In genomic region chr13:82258491-82258935, GRCm38 (mm10) we compare ENCODE assay signal across 16 mouse cellular contexts.
DNase-seq lines count a peak whose midpoint lies in the region; ATAC-seq and TF ChIP-seq lines count a peak whose summit lies in the region.
"Had no signal": no experiment of that assay in that cellular context is flagged by ENCODE, and none has a peak within 500 bp of the region (broad histone marks: within the 10 kb centered on the region; RNA-seq: fewer than 3 reads in every experiment).

No protein-coding gene starts in this region.

- no peak overlapping the region for H3K4me2 ChIP-seq in forebrain, embryonic 11.5 days (ENCODE audit: low read depth, low read length, severe bottlenecking)
- H3K4me2 ChIP-seq: embryonic facial prominence, embryonic 13.5 days; limb, embryonic 12.5 days; lung, embryonic 15.5 days; midbrain, embryonic 12.5 days; stomach, embryonic 15.5 days had no signal

- no peak for TF ChIP-seq POLR2A in embryonic fibroblast, embryonic 13.5 days (IDR thresholded peaks at IDR 0.05; ENCODE audit: low read depth, low read length)

- intact Hi-C loops in heart, postnatal 36 days (cut with DNase I) = no loop called here

- TF ChIP-seq CTCF in embryonic fibroblast, embryonic 13.5 days (IDR thresholded peaks at IDR 0.05; ENCODE audit: borderline replicate concordance, insufficient read depth, low read length) = no peak

- H3K27me3 ChIP-seq in forebrain, embryonic 11.5 days (ENCODE audit: control insufficient read depth, insufficient read depth, low read length) = no peaks in the 10 kb centered on the region
- H3K27me3 ChIP-seq: embryonic facial prominence, embryonic 13.5 days; limb, embryonic 12.5 days; lung, embryonic 15.5 days; midbrain, embryonic 12.5 days; stomach, embryonic 15.5 days had no signal

- no peak overlapping the region for H3K9ac ChIP-seq in forebrain, embryonic 11.5 days (ENCODE audit: low read length)
- H3K9ac ChIP-seq: embryonic facial prominence, embryonic 13.5 days; limb, embryonic 12.5 days; lung, embryonic 15.5 days; midbrain, embryonic 12.5 days; stomach, embryonic 15.5 days had no signal

- no peaks in the 10 kb centered on the region for H3K4me1 ChIP-seq in embryonic fibroblast, embryonic 13.5 days (ENCODE audit: control insufficient read depth, insufficient read depth, low read length)
- H3K4me1 ChIP-seq in forebrain, embryonic 11.5 days (replicated peaks; ENCODE audit: control insufficient read depth, insufficient read depth, low read length) = no peaks in the 10 kb centered on the region
- H3K4me1 ChIP-seq: embryonic facial prominence, embryonic 13.5 days; limb, embryonic 12.5 days; lung, embryonic 15.5 days; midbrain, embryonic 12.5 days; stomach, embryonic 15.5 days had no signal

- DNase-seq in gastrocnemius, adult 18-20 months (ENCODE audit: low spot score) = peak; percentile 3
- DNase-seq in gastrocnemius, postnatal 10 days = no peak
- peak; percentile 26 to 34 for DNase-seq in heart, postnatal 36 days
- peak; percentile 23 to 68 for DNase-seq in kidney, postnatal 25 days
- DNase-seq in forebrain, embryonic 11.5 days (ENCODE audit: low spot score) = no peak
- no peak for DNase-seq in right cerebral cortex, postnatal 4 days
- no peak for DNase-seq in thymus, adult 18-20 months
- DNase-seq: B cell, adult 2 months; cerebellum, adult 11-12 months; layer of hippocampus, postnatal 36 days had no signal

- no peaks in the 10 kb centered on the region for H3K36me3 ChIP-seq in forebrain, embryonic 11.5 days (ENCODE audit: control insufficient read depth, insufficient read depth, low read length)
- H3K36me3 ChIP-seq: embryonic facial prominence, embryonic 13.5 days; limb, embryonic 12.5 days; lung, embryonic 15.5 days; midbrain, embryonic 12.5 days; stomach, embryonic 15.5 days had no signal

- H3K9me3 ChIP-seq in forebrain, embryonic 11.5 days (ENCODE audit: control insufficient read depth, low read length) = no peaks in the 10 kb centered on the region
- H3K9me3 ChIP-seq: embryonic facial prominence, embryonic 13.5 days; limb, embryonic 12.5 days; lung, embryonic 15.5 days; midbrain, embryonic 12.5 days; stomach, embryonic 15.5 days had no signal

- WGBS in forebrain, embryonic 11.5 days = 76% methylated on average over 1 of the region's 1 CpGs

- peak overlapping the region; percentile 74 for H3K27ac ChIP-seq in embryonic fibroblast, embryonic 13.5 days (ENCODE audit: insufficient read depth, low read length)
- no peak overlapping the region for H3K27ac ChIP-seq in forebrain, embryonic 11.5 days (ENCODE audit: low read depth, low read length)
- H3K27ac ChIP-seq: embryonic facial prominence, embryonic 13.5 days; limb, embryonic 12.5 days; lung, embryonic 15.5 days; midbrain, embryonic 12.5 days; stomach, embryonic 15.5 days had no signal

- no peak overlapping the region for H3K4me3 ChIP-seq in embryonic fibroblast, embryonic 13.5 days (ENCODE audit: insufficient read depth, low read length)
- H3K4me3 ChIP-seq in forebrain, embryonic 11.5 days (ENCODE audit: low read depth, low read length) = no peak overlapping the region
- H3K4me3 ChIP-seq: embryonic facial prominence, embryonic 13.5 days; limb, embryonic 12.5 days; lung, embryonic 15.5 days; midbrain, embryonic 12.5 days; stomach, embryonic 15.5 days had no signal

- ATAC-seq in forebrain, embryonic 11.5 days (replicated peaks; ENCODE audit: low FRiP score) = no peak

Comparison
In these comparisons a context has a peak if more than half of its experiments do, and no peak if none do; other contexts are left out.
1. DNase-seq: peak in gastrocnemius, adult 18-20 months (single experiment), heart, postnatal 36 days (2 of 2) and kidney, postnatal 25 days (2 of 2); none in gastrocnemius, postnatal 10 days (single experiment), forebrain, embryonic 11.5 days (single experiment), right cerebral cortex, postnatal 4 days (single experiment) and thymus, adult 18-20 months (0 of 2).